Mouse (Mus musculus): Measurements from ENCODE around the gene Apba2. TPM values are rescaled to one million over a fixed set of nuclear protein-coding genes. Genes with fewer than 3 reads are reported as not detected.

Apba2 gene
- polyA plus RNA-seq, 1 experiment from 2014 or later, result 2.9 TPM

- Histone ChIP-seq H3K27me3 (peaks cover 8% of the 10 kb centered on the region), H3K9me3 (no peaks in the 10 kb centered on the region), H3K4me2 (no peak overlapping the region), H3K9ac (no peak overlapping the region), H3K4me3 (no peak overlapping the region), H3K27ac (no peak overlapping the region), H3K4me1 (no peaks in the 10 kb centered on the region), H3K36me3 (no peaks in the 10 kb centered on the region)
- 88% methylated on average over 7 of the region's 7 CpGs for WGBS
- no peak for ATAC-seq (ENCODE audit: borderline replicate concordance, extremely low read depth, low FRiP score, low TSS enrichment)
Observed at GRCm38 (mm10) chr7:64508826-64509225, 7.3 kb downstream of the Apba2 start.

GRCm38 (mm10) chr7:64509911-64510310 lies 8.4 kb downstream of the Apba2 start:
- H3K4me2 ChIP-seq, result no peak overlapping the region
- ATAC-seq (ENCODE audit: borderline replicate concordance, extremely low read depth, low FRiP score, low TSS enrichment), result no peak
- no peak overlapping the region for H3K9ac ChIP-seq
- H3K27me3 ChIP-seq, result peaks cover under 1% of the 10 kb centered on the region; the same call in 1 of the 2 replicates
- H3K9me3 ChIP-seq, result no peaks in the 10 kb centered on the region
- no peaks in the 10 kb centered on the region for H3K36me3 ChIP-seq
- WGBS, result 72% methylated on average over 2 of the region's 2 CpGs
- H3K27ac ChIP-seq, result no peak overlapping the region
- no peaks in the 10 kb centered on the region for H3K4me1 ChIP-seq
- H3K4me3 ChIP-seq, result no peak overlapping the region

DNA sequence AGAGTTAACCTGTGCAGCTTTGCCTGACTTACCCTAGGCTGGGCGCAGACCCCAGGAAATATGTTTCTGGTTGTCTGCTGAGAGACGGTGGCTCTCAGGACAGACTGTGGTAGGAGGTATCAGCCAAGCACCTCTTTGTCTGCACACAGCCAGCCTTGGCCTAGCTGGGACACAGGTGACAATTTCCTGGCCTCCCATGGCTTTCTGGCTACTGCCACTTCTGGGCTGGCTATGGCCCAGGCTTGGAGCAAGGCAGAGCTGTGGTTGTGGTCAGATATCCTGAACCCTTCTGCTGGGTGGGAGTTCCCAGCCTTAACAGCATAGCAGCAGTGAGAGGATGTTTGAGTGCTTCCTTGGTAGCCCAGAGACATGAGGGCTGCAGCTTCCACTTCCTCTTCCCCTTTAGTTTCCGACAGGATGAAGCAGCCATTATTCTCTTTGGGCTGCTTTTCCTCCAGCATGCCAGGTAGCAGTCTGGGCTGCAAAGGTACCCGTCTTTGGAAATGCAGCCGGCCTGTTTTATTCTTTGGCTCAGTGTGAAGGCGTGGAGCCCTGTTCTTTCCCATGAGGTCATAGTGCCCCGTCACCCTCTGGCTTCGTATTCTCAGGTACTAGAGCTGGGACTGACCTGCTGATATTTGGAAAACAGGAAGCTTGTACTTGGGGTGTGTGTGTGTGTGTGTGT lies 9.2 kb downstream of the Apba2 start:
- Histone ChIP-seq H3K9ac (no peak overlapping the region), H3K27ac (no peak overlapping the region), H3K27me3 (no peaks in the 10 kb centered on the region), H3K4me1 (no peaks in the 10 kb centered on the region), H3K36me3 (no peaks in the 10 kb centered on the region), H3K4me2 (no peak overlapping the region), H3K9me3 (no peaks in the 10 kb centered on the region), H3K4me3 (no peak overlapping the region)
- 64% methylated on average over 8 of the region's 8 CpGs for WGBS
- ATAC-seq (ENCODE audit: borderline replicate concordance, extremely low read depth, low FRiP score, low TSS enrichment), result no peak

GRCm38 (mm10) chr7:64513621-64514020 lies 12.1 kb downstream of the Apba2 start:
- no peaks in the 10 kb centered on the region for H3K4me1 ChIP-seq
- ATAC-seq (ENCODE audit: borderline replicate concordance, extremely low read depth, low FRiP score, low TSS enrichment), result no peak
- H3K4me3 ChIP-seq, result no peak overlapping the region
- H3K36me3 ChIP-seq, result no peaks in the 10 kb centered on the region
- H3K9me3 ChIP-seq, result no peaks in the 10 kb centered on the region
- no peak overlapping the region for H3K9ac ChIP-seq
- no peaks in the 10 kb centered on the region for H3K27me3 ChIP-seq
- 72% methylated on average over 3 of the region's 3 CpGs for WGBS
- H3K4me2 ChIP-seq, result no peak overlapping the region
- no peak overlapping the region for H3K27ac ChIP-seq

- no peak overlapping the region for H3K4me2 ChIP-seq
- WGBS, result 63% methylated on average over 3 of the region's 3 CpGs
- no peaks in the 10 kb centered on the region for H3K4me1 ChIP-seq
- no peaks in the 10 kb centered on the region for H3K36me3 ChIP-seq
- H3K9me3 ChIP-seq, result no peaks in the 10 kb centered on the region
- H3K4me3 ChIP-seq, result no peak overlapping the region
- no peaks in the 10 kb centered on the region for H3K27me3 ChIP-seq
- no peak for ATAC-seq (ENCODE audit: borderline replicate concordance, extremely low read depth, low FRiP score, low TSS enrichment)
- no peak overlapping the region for H3K27ac ChIP-seq
- no peak overlapping the region for H3K9ac ChIP-seq
Observed at GRCm38 (mm10) chr7:64515280-64515679, 13.8 kb downstream of the Apba2 start.

GRCm38 (mm10) chr7:64515891-64516290 lies 14.4 kb downstream of the Apba2 start:
- ATAC-seq (ENCODE audit: borderline replicate concordance, extremely low read depth, low FRiP score, low TSS enrichment), result no peak
- Histone ChIP-seq H3K4me2 (no peak overlapping the region), H3K9me3 (no peaks in the 10 kb centered on the region), H3K9ac (no peak overlapping the region), H3K27me3 (no peaks in the 10 kb centered on the region), H3K27ac (no peak overlapping the region), H3K36me3 (no peaks in the 10 kb centered on the region), H3K4me3 (no peak overlapping the region), H3K4me1 (no peaks in the 10 kb centered on the region)
- WGBS, result 88% methylated on average over 4 of the region's 4 CpGs

DNA sequence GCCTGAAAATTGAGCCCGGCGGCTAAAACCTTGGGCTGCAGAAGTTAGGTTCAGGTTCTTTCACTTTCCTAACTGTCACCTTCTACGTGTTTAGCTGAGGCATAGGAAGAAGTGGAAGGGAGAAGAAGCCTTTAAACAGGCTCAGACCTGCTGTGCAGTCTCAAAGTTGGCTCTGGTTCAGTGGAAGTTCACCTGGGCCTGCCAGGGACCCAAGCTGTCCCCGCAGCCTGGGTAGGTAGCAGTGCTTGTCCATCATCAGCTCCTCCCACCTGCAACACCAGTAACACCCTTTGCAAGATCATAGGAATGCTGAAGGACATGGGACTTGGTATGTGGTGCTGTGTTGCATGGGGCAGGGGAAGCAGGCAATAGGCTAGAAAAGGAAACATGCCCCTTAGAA lies 17.6 kb downstream of the Apba2 start:
- H3K4me3 ChIP-seq, result no peak overlapping the region
- no peaks in the 10 kb centered on the region for H3K27me3 ChIP-seq
- 68% methylated on average over 4 of the region's 4 CpGs for WGBS
- H3K4me2 ChIP-seq, result no peak overlapping the region
- no peak overlapping the region for H3K27ac ChIP-seq
- no peak for ATAC-seq (ENCODE audit: borderline replicate concordance, extremely low read depth, low FRiP score, low TSS enrichment)
- H3K9ac ChIP-seq, result no peak overlapping the region
- H3K9me3 ChIP-seq, result no peaks in the 10 kb centered on the region
- no peaks in the 10 kb centered on the region for H3K4me1 ChIP-seq
- H3K36me3 ChIP-seq, result no peaks in the 10 kb centered on the region

- WGBS, result 63% methylated on average over 5 of the region's 5 CpGs
- Histone ChIP-seq H3K9me3 (no peaks in the 10 kb centered on the region), H3K36me3 (no peaks in the 10 kb centered on the region), H3K4me2 (no peak overlapping the region), H3K4me1 (no peaks in the 10 kb centered on the region), H3K9ac (no peak overlapping the region), H3K27ac (no peak overlapping the region), H3K27me3 (no peaks in the 10 kb centered on the region), H3K4me3 (no peak overlapping the region)
- no peak for ATAC-seq (ENCODE audit: borderline replicate concordance, extremely low read depth, low FRiP score, low TSS enrichment)
Observed at GRCm38 (mm10) chr7:64519521-64519920, 18.0 kb downstream of the Apba2 start.

- Histone ChIP-seq H3K27me3 (no peaks in the 10 kb centered on the region), H3K36me3 (no peaks in the 10 kb centered on the region), H3K9me3 (no peaks in the 10 kb centered on the region), H3K4me3 (no peak overlapping the region), H3K9ac (no peak overlapping the region), H3K27ac (no peak overlapping the region), H3K4me2 (no peak overlapping the region), H3K4me1 (no peaks in the 10 kb centered on the region)
- ATAC-seq (ENCODE audit: borderline replicate concordance, extremely low read depth, low FRiP score, low TSS enrichment), result no peak
- WGBS, result 75% methylated on average over 5 of the region's 5 CpGs
Observed at GRCm38 (mm10) chr7:64521695-64522408, 20.3 kb downstream of the Apba2 start.

DNA sequence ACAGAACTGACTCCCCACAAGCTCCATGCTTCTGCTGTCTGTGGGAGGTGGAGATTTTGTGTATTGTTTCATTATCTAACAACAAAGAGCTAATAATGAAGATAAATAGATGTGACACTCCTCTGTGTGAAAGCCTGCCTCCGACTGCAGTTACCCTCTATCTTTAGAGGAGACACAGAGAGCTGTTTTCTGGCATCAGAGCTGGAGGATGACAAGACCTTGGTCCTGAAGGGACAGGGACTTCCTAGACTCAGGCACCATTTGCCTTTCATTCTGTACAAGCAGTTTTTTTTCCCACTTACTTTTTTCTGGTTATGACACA lies 20.9 kb downstream of the Apba2 start:
- H3K4me2 ChIP-seq, result no peak overlapping the region
- whole genome bisulfite sequencing, result 24% methylated on average over 1 of the region's 1 CpGs
- ATAC-seq (ENCODE audit: borderline replicate concordance, extremely low read depth, low FRiP score, low TSS enrichment), result no peak
- no peak overlapping the region for H3K4me3 ChIP-seq
- H3K9me3 ChIP-seq, result no peaks in the 10 kb centered on the region
- no peaks in the 10 kb centered on the region for H3K27me3 ChIP-seq
- H3K27ac ChIP-seq, result no peak overlapping the region
- no peaks in the 10 kb centered on the region for H3K36me3 ChIP-seq
- H3K9ac ChIP-seq, result no peak overlapping the region
- no peaks in the 10 kb centered on the region for H3K4me1 ChIP-seq

- Histone ChIP-seq H3K36me3 (no peaks in the 10 kb centered on the region), H3K4me2 (no peak overlapping the region), H3K27me3 (no peaks in the 10 kb centered on the region), H3K4me1 (no peaks in the 10 kb centered on the region), H3K4me3 (no peak overlapping the region), H3K9me3 (no peaks in the 10 kb centered on the region), H3K9ac (no peak overlapping the region), H3K27ac (no peak overlapping the region)
- ATAC-seq (ENCODE audit: borderline replicate concordance, extremely low read depth, low FRiP score, low TSS enrichment), result no peak
- WGBS, result 75% methylated on average over 1 of the region's 1 CpGs
Observed at GRCm38 (mm10) chr7:64531297-64531696, 29.8 kb downstream of the Apba2 start.

GRCm38 (mm10) chr7:64533374-64533773 lies 31.9 kb downstream of the Apba2 start:
- H3K4me3 ChIP-seq, result no peak overlapping the region
- no peaks in the 10 kb centered on the region for H3K27me3 ChIP-seq
- H3K9ac ChIP-seq, result no peak overlapping the region
- ATAC-seq (ENCODE audit: borderline replicate concordance, extremely low read depth, low FRiP score, low TSS enrichment), result no peak
- H3K9me3 ChIP-seq, result no peaks in the 10 kb centered on the region
- no peak overlapping the region for H3K27ac ChIP-seq
- H3K4me1 ChIP-seq, result no peaks in the 10 kb centered on the region
- no peaks in the 10 kb centered on the region for H3K36me3 ChIP-seq
- no peak overlapping the region for H3K4me2 ChIP-seq
- 54% methylated on average over 6 of the region's 6 CpGs for whole genome bisulfite sequencing
